Mouse (Mus musculus) thymus, postnatal 36 days (tissue): ENCODE measurements around the gene Gdf15.
A peak's percentile ranks its signal among the peaks of the same experiment; 100 is the strongest.

Experiments used
- DNase-seq, 2 experiments: peaks; one replicate each; pipeline ENCODE4 v3.0.0; 2022; ENCODE audit warnings: mixed read lengths in 2 of 2

Gene Gdf15

DNA sequence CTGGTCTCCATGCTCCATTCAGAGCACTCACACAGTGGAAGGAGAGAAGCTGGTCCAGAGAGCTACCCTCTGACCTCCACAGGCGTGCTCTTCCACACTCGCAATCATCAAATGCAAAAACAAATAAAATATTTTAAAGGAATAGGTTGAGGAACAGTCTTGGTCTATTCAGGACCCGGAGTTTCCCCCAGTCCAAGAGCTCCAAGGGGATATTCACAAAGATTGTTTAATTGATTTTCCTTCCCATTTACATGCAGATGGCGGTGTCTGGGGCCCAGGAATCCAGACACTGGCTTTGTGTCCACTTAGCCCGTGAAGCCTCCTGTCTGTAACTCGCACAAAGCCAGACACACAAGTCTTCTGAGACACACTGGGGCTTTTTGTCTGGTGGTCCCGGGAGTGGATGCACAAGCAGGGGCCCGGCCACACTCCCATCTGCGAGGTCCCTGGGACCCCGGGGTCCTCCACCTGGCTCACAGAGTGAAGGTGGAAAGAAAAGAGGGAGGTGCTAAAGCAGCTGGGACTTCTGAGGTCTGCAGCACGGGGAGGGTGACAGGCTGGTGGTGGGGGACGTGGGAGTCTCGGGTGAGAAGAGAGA is 24.0 kb upstream of the Gdf15 start:
- DNase-seq: no peak

DNA sequence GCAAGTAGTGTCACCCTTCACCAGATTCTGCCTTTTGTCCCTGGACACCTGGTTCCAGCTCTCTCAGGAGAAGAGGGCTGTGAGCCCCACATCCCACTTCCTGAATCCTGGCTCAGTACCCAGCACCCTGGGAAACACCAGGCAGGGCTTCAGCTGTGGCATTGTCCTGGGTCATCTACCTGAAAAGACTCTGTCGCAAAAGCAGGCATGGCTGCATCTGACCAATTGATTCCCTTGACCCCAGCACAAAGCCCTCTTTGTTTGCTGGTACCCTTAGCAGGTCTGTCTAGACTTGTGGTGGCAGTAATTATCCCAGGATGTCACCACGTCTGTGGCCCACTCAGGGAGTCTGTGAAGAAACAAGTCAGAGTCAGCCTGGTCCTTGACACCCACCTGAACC is 23.2 kb upstream of the Gdf15 start:
- DNase-seq: no peak

- no peak for DNase-seq
Observed at GRCm38 (mm10) chr8:70654121-70654520, 21.9 kb upstream of the Gdf15 start.

DNA sequence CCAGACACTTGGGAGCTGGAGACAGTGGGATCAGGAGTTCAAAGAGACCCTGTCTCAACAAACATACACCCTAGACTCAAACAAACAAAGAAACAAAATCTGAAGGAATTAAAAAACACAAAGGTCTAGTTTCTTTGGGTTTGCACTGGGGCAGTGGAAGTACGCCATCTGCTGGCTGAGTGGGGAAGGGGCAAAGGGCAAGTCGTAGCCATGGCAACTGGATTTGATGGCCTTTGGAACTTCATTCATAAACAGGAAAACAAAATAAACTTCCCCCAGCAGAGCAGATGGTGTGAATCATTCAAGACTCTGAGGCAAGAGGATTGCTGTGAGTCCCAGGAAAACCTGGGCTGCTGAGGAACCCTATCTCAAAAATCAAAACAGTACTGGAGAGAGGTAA is 21.0 kb upstream of the Gdf15 start:
- DNase-seq: peak; percentile 54 to 58

DNA sequence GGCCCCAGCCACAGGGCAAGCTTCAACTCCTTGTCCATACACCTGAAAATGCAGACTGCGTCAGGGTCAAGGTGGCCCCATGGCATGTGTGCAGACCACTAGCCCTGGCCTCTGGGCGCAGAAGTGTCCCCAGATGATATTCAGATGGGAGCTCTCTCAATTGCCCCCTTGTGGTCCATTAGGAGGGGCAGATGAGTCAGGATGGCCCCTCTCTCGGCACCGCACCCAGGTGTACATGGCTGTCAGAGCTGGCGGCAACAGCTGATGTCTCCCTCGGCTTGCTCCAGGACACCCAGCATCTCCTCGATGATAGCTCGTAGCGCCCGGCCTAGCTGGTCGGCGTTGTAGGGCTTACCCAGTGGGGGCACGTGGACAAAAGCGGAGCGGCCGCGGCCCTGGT is 18.1 kb upstream of the Gdf15 start:
- no peak for DNase-seq

DNA sequence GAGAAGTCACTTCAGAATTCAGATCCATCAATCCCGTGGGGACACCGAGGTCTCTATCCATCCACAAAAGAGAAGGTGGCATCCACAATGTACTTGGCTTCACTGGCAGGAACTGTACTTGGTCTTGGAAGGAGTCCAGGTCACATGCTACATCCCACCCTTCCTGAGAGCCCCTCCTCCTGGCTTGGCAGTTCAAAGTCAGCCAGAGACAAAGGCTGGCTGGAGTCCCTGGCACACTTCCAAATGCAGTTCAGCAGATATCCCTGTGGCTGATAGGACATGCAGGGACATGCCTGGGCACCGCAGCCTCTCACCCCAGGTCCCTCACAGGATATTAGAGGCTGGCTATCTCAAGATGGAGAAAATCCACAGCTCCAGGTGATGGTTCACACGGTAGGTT is 17.1 kb upstream of the Gdf15 start:
- no peak for DNase-seq

- DNase-seq: no peak
Observed at GRCm38 (mm10) chr8:70648921-70649320, 16.7 kb upstream of the Gdf15 start.

- DNase-seq: no peak
Observed at GRCm38 (mm10) chr8:70648164-70648442, 15.8 kb upstream of the Gdf15 start.

DNA sequence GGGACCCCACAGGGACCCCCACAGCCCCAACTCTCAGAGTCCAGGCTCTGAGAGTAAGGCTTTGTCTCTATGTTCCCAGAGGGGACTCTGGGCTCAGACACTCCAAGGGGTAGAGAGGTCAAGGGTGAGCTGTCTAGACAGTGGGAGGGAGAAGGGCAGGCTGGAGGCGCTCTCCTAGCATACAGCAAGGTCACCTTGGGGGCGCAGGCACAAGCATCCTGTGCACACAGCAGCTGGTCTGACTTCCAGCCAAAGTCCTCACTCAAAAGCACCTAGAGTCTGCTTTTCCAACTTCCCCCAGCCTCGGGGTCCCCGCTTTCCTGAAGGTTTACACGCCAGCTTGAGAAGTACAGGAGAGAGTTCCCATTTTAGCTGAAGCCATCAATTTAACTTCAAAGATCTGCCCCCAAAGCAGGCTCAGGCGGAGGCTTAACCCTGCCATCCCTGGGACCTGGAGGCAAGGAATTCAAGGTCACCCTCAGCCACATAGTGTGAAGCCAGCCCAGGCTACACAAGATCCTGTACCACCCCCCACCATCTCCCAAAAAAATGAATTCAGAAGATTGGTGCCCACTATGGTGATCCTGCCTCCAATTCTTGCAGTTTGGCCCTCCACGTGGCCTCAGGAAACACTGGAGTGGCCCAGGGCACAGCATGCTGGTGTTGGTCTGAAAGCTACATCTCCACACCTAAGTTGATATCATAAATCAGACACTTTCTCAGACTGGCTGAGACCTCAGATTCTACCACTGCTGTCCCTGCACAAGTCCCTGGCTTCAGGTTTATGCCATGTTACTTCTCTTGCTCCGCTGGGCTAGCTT is 15.3 kb upstream of the Gdf15 start:
- DNase-seq: no peak

DNA sequence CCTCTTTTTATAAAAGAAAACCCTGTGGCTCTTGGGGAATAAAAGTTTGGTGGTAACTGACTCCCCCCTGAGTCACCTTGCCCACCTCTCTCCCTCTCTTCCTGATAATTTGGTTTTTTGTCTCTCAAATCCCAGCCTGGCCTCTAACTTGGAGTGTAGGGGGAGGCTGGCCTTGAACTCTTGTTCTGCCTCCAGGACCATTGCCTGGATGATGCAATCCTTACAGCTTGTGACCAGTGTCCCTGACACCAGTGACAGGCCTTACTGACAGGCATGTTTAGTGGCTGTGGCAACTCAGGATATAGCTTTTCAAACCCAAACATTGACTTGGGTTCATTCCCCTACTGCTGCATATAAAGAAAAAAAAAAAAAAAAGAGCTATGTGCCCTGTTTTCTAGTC is 14.5 kb upstream of the Gdf15 start:
- no peak for DNase-seq

GRCm38 (mm10) chr8:70646369-70646768 is 14.1 kb upstream of the Gdf15 start:
- DNase-seq: no peak

DNA sequence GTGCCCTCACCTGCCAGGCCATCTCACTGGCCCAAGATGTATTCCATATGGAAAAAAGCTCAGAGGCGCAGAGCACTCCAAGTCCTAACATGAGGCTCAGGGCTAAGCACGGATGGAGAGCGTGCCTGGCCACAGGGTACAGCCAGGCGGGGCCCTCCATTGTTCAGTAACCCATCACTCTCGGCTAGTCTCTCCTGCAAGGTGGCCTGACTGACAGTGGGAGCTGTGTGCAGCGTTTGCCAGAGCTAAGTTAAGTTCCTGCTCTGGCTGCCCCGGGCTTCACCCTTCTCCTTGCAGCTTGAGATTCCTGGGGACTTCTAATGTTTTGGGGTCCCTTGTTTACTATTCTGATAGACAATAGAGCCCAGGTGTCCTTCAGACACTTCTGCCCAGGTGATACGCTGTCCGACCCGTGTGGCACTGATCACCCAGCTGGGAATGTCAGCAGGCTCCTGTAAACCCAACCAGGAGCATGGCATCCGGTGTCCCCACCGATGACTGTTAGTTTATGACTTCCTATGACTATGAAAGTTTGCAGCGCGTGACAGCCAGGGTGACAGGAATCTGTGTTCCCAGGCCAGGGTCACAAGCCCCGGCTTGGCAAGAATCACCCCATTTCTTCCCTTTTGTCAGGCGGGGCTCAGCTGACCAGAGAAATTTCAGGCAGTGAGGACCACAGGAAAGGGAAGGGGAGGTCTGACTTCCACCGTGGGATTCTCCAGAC is 13.4 kb upstream of the Gdf15 start:
- no peak for DNase-seq

DNA sequence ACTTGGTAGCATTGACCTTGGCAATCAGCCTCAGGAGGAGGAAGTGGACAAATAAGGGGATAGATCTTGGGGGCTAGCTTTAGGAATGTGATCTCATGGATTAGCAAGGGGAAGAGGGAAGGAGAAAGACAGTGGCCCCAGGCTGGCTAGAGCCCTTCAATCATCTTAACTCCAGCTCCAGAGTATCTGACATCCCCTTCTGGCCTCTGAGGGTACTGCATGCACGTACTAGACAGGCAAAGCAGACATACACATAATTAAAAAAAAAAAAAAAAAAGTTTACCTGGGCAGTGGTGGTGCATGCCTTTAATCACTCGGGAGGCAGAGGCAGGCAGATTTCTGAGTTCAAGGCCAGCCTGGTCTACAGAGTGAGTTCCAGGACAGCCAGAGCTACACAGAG is 11.8 kb upstream of the Gdf15 start:
- no peak for DNase-seq

DNA sequence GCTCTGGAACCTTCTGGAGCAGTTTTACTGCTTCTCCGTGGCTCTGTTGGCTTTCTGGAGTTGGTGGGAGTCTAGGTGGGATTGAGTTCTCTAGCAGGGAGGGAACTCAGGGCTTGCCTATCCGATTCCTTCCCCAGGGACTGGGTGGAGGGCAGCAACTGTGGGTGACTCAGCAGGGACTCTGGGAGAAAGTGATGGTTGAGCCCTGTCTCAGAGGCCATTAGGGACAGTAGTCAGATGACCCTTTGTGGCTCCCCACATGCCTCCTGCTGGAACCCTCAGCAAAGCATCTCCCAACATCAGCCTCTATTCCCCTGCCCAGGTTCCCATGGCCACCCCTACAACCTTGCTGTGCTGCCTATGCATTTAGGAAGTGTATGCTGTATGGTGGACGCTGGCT is 10.8 kb upstream of the Gdf15 start:
- no peak for DNase-seq

GRCm38 (mm10) chr8:70638752-70639151 is 6.5 kb upstream of the Gdf15 start:
- DNase-seq: no peak

GRCm38 (mm10) chr8:70636838-70637237 is 4.6 kb upstream of the Gdf15 start:
- no peak for DNase-seq

GRCm38 (mm10) chr8:70635527-70635926 is 3.3 kb upstream of the Gdf15 start:
- no peak for DNase-seq

DNA sequence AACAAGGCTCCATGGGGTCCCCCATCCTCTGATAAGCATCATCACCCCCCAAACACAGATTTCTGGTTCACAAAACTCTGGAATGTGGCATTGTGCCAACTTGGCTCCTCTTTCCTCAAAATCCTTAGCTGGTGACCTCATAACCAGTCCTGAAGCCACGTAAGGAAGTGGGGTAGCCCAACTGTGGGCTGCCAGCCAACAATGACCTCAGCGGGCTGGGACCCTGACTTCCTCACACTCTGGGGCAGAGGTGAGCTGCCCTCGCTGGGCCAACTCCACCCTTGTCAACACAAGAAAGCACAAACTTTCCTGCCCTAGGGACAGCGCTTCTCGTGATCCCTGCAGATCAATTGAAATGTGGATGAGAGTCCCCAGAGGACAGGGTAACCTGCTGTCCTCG is 1.8 kb upstream of the Gdf15 start:
- no peak for DNase-seq

DNA sequence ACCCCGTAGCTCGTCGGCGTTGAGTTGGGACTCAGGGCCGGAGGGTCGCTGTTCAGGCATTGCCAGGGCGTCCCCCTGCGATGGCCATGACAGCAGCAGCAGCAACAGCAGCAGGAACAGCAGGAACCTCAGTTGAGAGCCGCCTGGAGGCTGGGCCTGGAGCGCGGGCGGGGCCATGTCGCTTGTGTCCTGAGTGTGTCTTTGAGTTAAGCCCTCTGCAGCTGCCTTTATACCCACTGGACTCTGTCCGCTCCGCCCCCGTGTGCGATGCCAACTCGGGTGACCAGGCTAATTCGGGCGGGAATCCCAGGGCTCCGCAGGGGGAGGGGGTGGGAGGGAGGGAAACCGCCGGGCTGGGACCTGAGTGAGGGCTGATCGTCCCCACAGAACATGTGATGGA is 820 bp downstream of the Gdf15 start:
- no peak for DNase-seq

DNA sequence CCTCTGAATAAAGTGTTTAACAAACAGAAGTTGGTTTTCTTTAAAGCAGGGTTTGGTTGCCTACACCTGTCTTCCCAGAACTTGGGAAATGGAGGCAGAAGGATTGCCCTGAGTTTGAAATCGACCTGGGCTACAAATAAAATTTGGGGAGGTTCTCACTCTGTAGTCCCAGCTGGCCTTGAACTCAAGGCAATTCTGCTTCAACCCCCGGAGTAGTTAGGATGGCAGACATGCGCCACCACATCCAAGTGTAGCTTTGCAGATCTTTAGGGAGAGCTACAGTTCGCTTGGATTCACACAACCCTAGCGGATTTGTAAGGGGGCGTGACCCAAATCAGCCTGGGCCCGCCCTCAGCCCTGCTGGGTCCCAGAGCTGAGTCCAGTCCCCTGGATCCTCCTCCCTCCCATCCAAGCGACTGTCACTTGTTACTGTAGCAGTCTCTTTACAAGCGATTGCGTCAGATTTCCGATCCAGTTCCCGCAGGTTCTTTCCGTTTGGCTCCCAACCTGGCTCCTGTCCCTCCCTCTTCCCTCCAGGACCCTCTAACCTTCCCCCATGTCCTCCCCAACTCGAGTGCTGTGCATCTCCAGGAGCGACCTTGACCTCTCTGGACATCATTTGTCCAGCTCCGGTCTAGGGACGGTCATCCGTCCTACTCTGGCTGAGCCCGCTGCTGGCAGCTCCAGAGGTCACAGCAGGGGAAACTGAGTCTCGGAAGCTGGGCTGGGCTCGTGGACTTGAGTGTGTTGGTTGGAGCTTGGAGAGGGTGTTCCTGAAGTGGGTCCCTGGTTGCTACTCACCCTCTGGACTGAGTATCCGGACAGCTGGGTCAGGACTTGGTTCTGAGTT is 1.5 kb downstream of the Gdf15 start:
- peak in 1 of 2 experiments; percentile 37 for DNase-seq

- peak; percentile 92 to 94 for DNase-seq
Observed at GRCm38 (mm10) chr8:70629574-70630531, 2.4 kb downstream of the Gdf15 start.

- no peak for DNase-seq
Observed at GRCm38 (mm10) chr8:70628986-70629490, 3.2 kb downstream of the Gdf15 start.
